Mouse (Mus musculus): ENCODE measurements at regions not wholly inside any gene's neighbourhood (a gene's known extent, or its start where the extent isn't known, plus 50 kb on each side); places are given as distances from the start of the nearest gene placed in this dataset.

GRCm38 (mm10) chr13:80611937-80612336 lies 271.2 kb upstream of the Arrdc3 start:
- TF ChIP-seq POLR2A (IDR thresholded peaks at IDR 0.05; ENCODE audit: borderline replicate concordance, extremely low read depth, insufficient read depth, insufficient read length, poor library complexity, severe bottlenecking) (no peak), CTCF (IDR thresholded peaks at IDR 0.05; ENCODE audit: borderline replicate concordance, extremely low read depth, insufficient read depth, insufficient read length) (no peak)
